Mouse (Mus musculus): ENCODE measurements around the gene Clptm1l.

Gene Clptm1l

DNA sequence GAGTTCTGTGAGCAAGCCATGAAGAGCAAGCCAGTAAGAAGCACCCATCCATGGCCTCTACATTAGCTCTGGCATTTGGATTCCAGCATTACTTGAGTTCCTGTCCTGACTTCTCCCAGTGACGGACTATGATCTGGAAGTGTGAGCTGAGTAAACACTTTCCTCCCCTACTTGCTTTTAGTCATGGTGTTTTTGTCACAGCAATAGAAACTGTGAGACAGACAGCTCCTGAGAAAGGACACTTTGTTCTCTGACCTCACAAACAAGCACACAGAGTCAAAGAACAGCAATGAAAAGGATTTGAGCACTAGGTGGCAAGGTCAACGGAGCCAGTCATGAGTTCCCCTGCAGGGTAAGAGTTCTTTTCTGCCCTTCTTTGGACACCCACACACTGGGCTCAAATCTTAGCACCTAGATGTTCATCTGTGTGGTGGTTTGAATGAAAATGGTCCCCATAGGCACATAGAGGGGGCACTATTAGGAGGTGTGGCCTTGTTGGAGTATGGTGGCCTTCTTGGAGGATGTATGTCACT lies 56.4 kb downstream of the Clptm1l start:
- DNase-seq (ENCODE audit: low spot score in 2 of 2) = no peak

Data from spleen, postnatal 14 days (tissue).